Mouse (Mus musculus) E14TG2a.4 (cell line): ENCODE measurements at regions not wholly inside any gene's neighbourhood (a gene's known extent, or its start where the extent isn't known, plus 50 kb on each side); places are given as distances from the start of the nearest gene placed in this dataset.

Experiments used
- H3K27me3 ChIP-seq: 2 replicates; pipeline ENCODE4 v1.6.1; 2014; ENCODE audit warnings: low read length, control low read depth; ENCODE audit not compliant: insufficient read depth
- H3K36me3 ChIP-seq: 2 replicates; pipeline ENCODE4 v1.6.1; 2014; ENCODE audit warnings: low read length, control low read depth; ENCODE audit not compliant: insufficient read depth
- H3K4me1 ChIP-seq: replicated peaks from 2 replicates; pipeline ENCODE4 v1.6.1; 2014; ENCODE audit warnings: low read depth, low read length, control low read depth
- H3K4me3 ChIP-seq: replicated peaks from 2 replicates; pipeline ENCODE4 v1.5.1; 2014; ENCODE audit warnings: mild to moderate bottlenecking, low read length
- H3K9me3 ChIP-seq: 2 replicates; pipeline ENCODE4 v1.6.1; 2014; ENCODE audit warnings: low read length, control low read depth
- CTCF ChIP-seq: conservative IDR thresholded peaks from 2 replicates; pipeline ENCODE4 v1.5.1; 2014; ENCODE audit warnings: low read length
- NANOG ChIP-seq: IDR thresholded peaks from 2 replicates; pipeline ENCODE4 v1.6.1; 2014; ENCODE audit warnings: borderline replicate concordance, low read length, mixed read lengths
- POU5F1 ChIP-seq: IDR thresholded peaks from 2 replicates; pipeline ENCODE4 v1.6.1; 2014; ENCODE audit warnings: low read length, borderline replicate concordance

- H3K36me3 ChIP-seq, result no peaks in the 10 kb centered on the region
- H3K27me3 ChIP-seq, result no peaks in the 10 kb centered on the region
- no peak overlapping the region for H3K4me3 ChIP-seq
- H3K9me3 ChIP-seq, result no peaks in the 10 kb centered on the region
- TF ChIP-seq NANOG, result no peak
- no peak for TF ChIP-seq POU5F1
- no peak for TF ChIP-seq CTCF
- no peaks in the 10 kb centered on the region for H3K4me1 ChIP-seq
Observed at GRCm38 (mm10) chr11:112450227-112450626, 331.8 kb upstream of the Sox9 start.

GRCm38 (mm10) chr11:112458075-112458474 lies 323.9 kb upstream of the Sox9 start:
- no peaks in the 10 kb centered on the region for H3K36me3 ChIP-seq
- H3K4me3 ChIP-seq, result no peak overlapping the region
- H3K27me3 ChIP-seq, result no peaks in the 10 kb centered on the region
- H3K9me3 ChIP-seq, result no peaks in the 10 kb centered on the region
- H3K4me1 ChIP-seq, result no peaks in the 10 kb centered on the region
- TF ChIP-seq POU5F1 (no peak), CTCF (no peak), NANOG (no peak)

- TF ChIP-seq POU5F1, result no peak
- TF ChIP-seq CTCF, result no peak
- no peak for TF ChIP-seq NANOG
- H3K4me1 ChIP-seq, result no peaks in the 10 kb centered on the region
- H3K4me3 ChIP-seq, result no peak overlapping the region
- no peaks in the 10 kb centered on the region for H3K9me3 ChIP-seq
- H3K36me3 ChIP-seq, result no peaks in the 10 kb centered on the region
- no peaks in the 10 kb centered on the region for H3K27me3 ChIP-seq
Observed at GRCm38 (mm10) chr11:112463121-112463520, 318.9 kb upstream of the Sox9 start.

- H3K27me3 ChIP-seq, result no peaks in the 10 kb centered on the region
- no peak for TF ChIP-seq CTCF
Observed at GRCm38 (mm10) chr11:112464386-112464785, 317.6 kb upstream of the Sox9 start.

GRCm38 (mm10) chr11:112470336-112470735 lies 311.7 kb upstream of the Sox9 start:
- H3K27me3 ChIP-seq, result no peaks in the 10 kb centered on the region
- H3K36me3 ChIP-seq, result no peaks in the 10 kb centered on the region
- no peak for TF ChIP-seq CTCF
- TF ChIP-seq NANOG, result no peak
- TF ChIP-seq POU5F1, result no peak
- no peaks in the 10 kb centered on the region for H3K9me3 ChIP-seq
- H3K4me1 ChIP-seq, result no peaks in the 10 kb centered on the region
- H3K4me3 ChIP-seq, result no peak overlapping the region

More at GRCm38 (mm10) chr11:112464386-112464785, 317.6 kb upstream of the Sox9 start:
- no peak overlapping the region for H3K4me3 ChIP-seq
- H3K9me3 ChIP-seq, result no peaks in the 10 kb centered on the region
- H3K36me3 ChIP-seq, result no peaks in the 10 kb centered on the region
- H3K4me1 ChIP-seq, result no peaks in the 10 kb centered on the region

GRCm38 (mm10) chr11:112473237-112473636 lies 308.8 kb upstream of the Sox9 start:
- H3K4me1 ChIP-seq, result no peaks in the 10 kb centered on the region
- H3K36me3 ChIP-seq, result no peaks in the 10 kb centered on the region
- no peak overlapping the region for H3K4me3 ChIP-seq
- no peaks in the 10 kb centered on the region for H3K9me3 ChIP-seq
- H3K27me3 ChIP-seq, result no peaks in the 10 kb centered on the region
- TF ChIP-seq NANOG, result no peak
- TF ChIP-seq CTCF, result no peak
- TF ChIP-seq POU5F1, result no peak

- Histone ChIP-seq H3K27me3 (no peaks in the 10 kb centered on the region), H3K36me3 (no peaks in the 10 kb centered on the region), H3K9me3 (no peaks in the 10 kb centered on the region), H3K4me3 (no peak overlapping the region), H3K4me1 (no peaks in the 10 kb centered on the region)
- TF ChIP-seq POU5F1, result no peak
- TF ChIP-seq NANOG, result no peak
- no peak for TF ChIP-seq CTCF
Observed at GRCm38 (mm10) chr11:112473681-112474080, 308.3 kb upstream of the Sox9 start.

GRCm38 (mm10) chr11:112480360-112480759 lies 301.7 kb upstream of the Sox9 start:
- TF ChIP-seq NANOG (no peak), POU5F1 (no peak), CTCF (no peak)
- H3K4me3 ChIP-seq, result no peak overlapping the region
- H3K4me1 ChIP-seq, result no peaks in the 10 kb centered on the region
- no peaks in the 10 kb centered on the region for H3K27me3 ChIP-seq
- H3K36me3 ChIP-seq, result no peaks in the 10 kb centered on the region
- H3K9me3 ChIP-seq, result no peaks in the 10 kb centered on the region

GRCm38 (mm10) chr11:112501781-112502180 lies 280.2 kb upstream of the Sox9 start:
- Histone ChIP-seq H3K36me3 (no peaks in the 10 kb centered on the region), H3K27me3 (peaks cover 3% of the 10 kb centered on the region; the same call in 1 of the 2 replicates), H3K4me3 (no peak overlapping the region), H3K4me1 (peaks cover 13% of the 10 kb centered on the region), H3K9me3 (no peaks in the 10 kb centered on the region)
- TF ChIP-seq NANOG (no peak; the same call in 1 of the 2 replicates), POU5F1 (peak; percentile 70; the same call in 1 of the 2 replicates)
